Mouse (Mus musculus) bone marrow, adult 2 months (tissue): Measurements from ENCODE around the gene 4931406C07Rik.
"Not testable (repeated sequence)": the region's sequence is repeated elsewhere in the genome, so short reads cannot be mapped to it uniquely, and the experiment has no call there.

Source experiments
- CTCF ChIP-seq: fragments of 200-500 bp; IDR thresholded peaks from 2 replicates; pipeline ENCODE4 v1.5.1; 2011; ENCODE audit warnings: low read length, control low read depth; ENCODE audit not compliant: control insufficient read depth, insufficient read depth
- POLR2A ChIP-seq: fragments of 200-500 bp; IDR thresholded peaks from 2 replicates; pipeline ENCODE4 v1.6.1; 2011; ENCODE audit warnings: low read depth, mild to moderate bottlenecking, control low read depth, low read length, borderline replicate concordance; ENCODE audit not compliant: control insufficient read depth

DNA sequence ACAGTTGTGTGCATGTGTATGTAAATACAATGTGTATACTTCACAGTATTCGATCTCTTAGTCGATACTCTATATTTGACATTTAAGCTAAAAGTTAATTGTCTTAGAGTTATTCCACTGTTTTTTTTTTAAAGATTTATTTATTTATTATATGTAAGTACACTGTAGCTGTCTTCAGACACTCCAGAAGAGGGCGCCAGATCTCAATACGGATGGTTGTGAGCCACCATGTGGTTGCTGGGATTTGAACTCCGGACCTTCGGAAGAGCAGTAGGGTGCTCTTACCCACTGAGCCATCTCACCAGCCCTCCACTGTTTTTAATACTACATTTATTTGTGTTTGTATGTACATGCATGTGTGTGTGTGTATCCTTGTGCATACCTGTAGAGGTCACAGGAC is 4.2 kb downstream of the 4931406C07Rik start:
- TF ChIP-seq POLR2A, CTCF: not testable (repeated sequence)
